15 mouse cellular contexts compared by ENCODE assay signal in genomic region chr3:100920611-100921140, GRCm38 (mm10). TPM values are rescaled to one million over a fixed set of nuclear protein-coding genes. Genes with fewer than 3 reads are reported as not detected.
A peak's percentile ranks its signal among the peaks of the same experiment; 100 is the strongest.
DNase-seq lines count a peak whose midpoint lies in the region; ATAC-seq and TF ChIP-seq lines count a peak whose summit lies in the region.
"Had no signal": no experiment of that assay in that cellular context is flagged by ENCODE, and none has a peak within 500 bp of the region (broad histone marks: within the 10 kb centered on the region; RNA-seq: fewer than 3 reads in every experiment).

No protein-coding gene starts in this region.

- no peaks in the 10 kb centered on the region for H3K36me3 ChIP-seq in erythroblast, embryonic 14.5 days (ENCODE audit: control insufficient read depth)
- H3K36me3 ChIP-seq in thymus, adult 2 months (ENCODE audit: control insufficient read depth, insufficient read depth, low read length), result no peaks in the 10 kb centered on the region
- no peaks in the 10 kb centered on the region for H3K36me3 ChIP-seq in liver, embryonic 14.5 days (replicated peaks; ENCODE audit: control insufficient read depth, insufficient read depth, low read depth)
- peaks cover 8% of the 10 kb centered on the region; the same call in 1 of the 2 replicates for H3K36me3 ChIP-seq in hindbrain, embryonic 10.5 days
- H3K36me3 ChIP-seq: lung, embryonic 15.5 days had no signal

- H3K4me2 ChIP-seq in liver, embryonic 14.5 days (ENCODE audit: low read depth), result peak overlapping the region; percentile 78

- H3K4me3 ChIP-seq in erythroblast, embryonic 14.5 days (replicated peaks), result peak overlapping the region; percentile 61
- H3K4me3 ChIP-seq in thymus, adult 2 months (ENCODE audit: control insufficient read depth, insufficient read depth, low read length), result peak overlapping the region; percentile 40
- H3K4me3 ChIP-seq in liver, embryonic 14.5 days (ENCODE audit: insufficient read depth in 1 of 2, low read depth in 2 of 2, low read length in 2 of 2), result peak overlapping the region in 1 of 2 experiments; percentile 76; a peak in 1 of 4 replicates
- H3K4me3 ChIP-seq in hindbrain, embryonic 10.5 days, result no peak overlapping the region

- no peak for TF ChIP-seq EP300 in liver, embryonic 14.5 days (IDR thresholded peaks at IDR 0.05; ENCODE audit: low read depth)

- TF ChIP-seq POLR2A in thymus, adult 2 months (IDR thresholded peaks at IDR 0.05; ENCODE audit: control insufficient read depth, extremely low read depth, insufficient read depth, low read length, poor library complexity), result no peak

- H3K4me1 ChIP-seq in erythroblast, embryonic 14.5 days (ENCODE audit: control insufficient read depth), result peaks cover 25% of the 10 kb centered on the region
- peaks cover 12% of the 10 kb centered on the region for H3K4me1 ChIP-seq in thymus, adult 2 months (replicated peaks; ENCODE audit: control insufficient read depth, insufficient read depth, low read length)
- H3K4me1 ChIP-seq in liver, embryonic 14.5 days (replicated peaks; ENCODE audit: control insufficient read depth in 2 of 2, insufficient read depth in 2 of 2, low read length in 1 of 2), result peaks cover 2 to 16% of the 10 kb centered on the region in 2 experiments
- H3K4me1 ChIP-seq in hindbrain, embryonic 10.5 days (replicated peaks), result peaks cover 39% of the 10 kb centered on the region

- no peak for DNase-seq in thymus, adult 2 months
- DNase-seq in thymus, postnatal 36 days, result no peak
- no peak for DNase-seq in liver, embryonic 14.5 days (ENCODE audit: low read depth in 3 of 3, low spot score in 3 of 3)
- DNase-seq in ovary, postnatal 14 days (ENCODE audit: low spot score), result no peak
- DNase-seq in hindbrain, embryonic 10.5 days (ENCODE audit: low spot score), result no peak
- DNase-seq in kidney, postnatal 36 days, result no peak
- DNase-seq: adrenal gland, postnatal 36 days; cerebellum, postnatal 36 days; gastrocnemius, postnatal 36 days; heart, postnatal 10 days; right cerebral cortex, postnatal 25 days had no signal

- H3K27me3 ChIP-seq in erythroblast, embryonic 14.5 days (ENCODE audit: control insufficient read depth), result peaks cover 7% of the 10 kb centered on the region
- H3K27me3 ChIP-seq in thymus, adult 2 months (ENCODE audit: control insufficient read depth, insufficient read depth, low read length), result no peaks in the 10 kb centered on the region
- H3K27me3 ChIP-seq in liver, embryonic 14.5 days (ENCODE audit: control insufficient read depth, insufficient read depth, low read length), result no peaks in the 10 kb centered on the region
- no peaks in the 10 kb centered on the region for H3K27me3 ChIP-seq in hindbrain, embryonic 10.5 days (ENCODE audit: insufficient read depth, poor library complexity, severe bottlenecking)
- H3K27me3 ChIP-seq: lung, embryonic 15.5 days had no signal

- ATAC-seq in erythroblast, adult 5-6 weeks (replicated peaks; ENCODE audit: low FRiP score, poor library complexity, severe bottlenecking), result no peak
- no peak for ATAC-seq in liver, embryonic 14.5 days (ENCODE audit: insufficient read depth)
- ATAC-seq: hindbrain, postnatal 0 days had no signal

- WGBS in thymus, adult 2 months, result 21% methylated on average over 9 of the region's 9 CpGs
- 59% methylated on average over 9 of the region's 9 CpGs for WGBS in liver, embryonic 14.5 days (ENCODE audit: insufficient replicate concordance)
- 82% methylated on average over 9 of the region's 9 CpGs for WGBS in hindbrain, embryonic 10.5 days

- TF ChIP-seq CTCF in thymus, adult 2 months (IDR thresholded peaks at IDR 0.05; ENCODE audit: borderline replicate concordance, control insufficient read depth, extremely low read depth, insufficient read depth, low read length, poor library complexity), result no peak
- no peak for TF ChIP-seq CTCF in liver, embryonic 14.5 days (IDR thresholded peaks at IDR 0.05; ENCODE audit: low read depth)

- no peaks in the 10 kb centered on the region for H3K9me3 ChIP-seq in erythroblast, embryonic 14.5 days (ENCODE audit: control insufficient read depth, low read length)
- no peaks in the 10 kb centered on the region for H3K9me3 ChIP-seq in liver, embryonic 14.5 days (ENCODE audit: control insufficient read depth, low read length)
- H3K9me3 ChIP-seq in hindbrain, embryonic 10.5 days, result no peaks in the 10 kb centered on the region
- H3K9me3 ChIP-seq: lung, embryonic 15.5 days had no signal

- no peak overlapping the region for H3K9ac ChIP-seq in liver, embryonic 14.5 days (replicated peaks)

- H3K27ac ChIP-seq in thymus, adult 2 months (ENCODE audit: control insufficient read depth, insufficient read depth, low read length), result no peak overlapping the region
- H3K27ac ChIP-seq in liver, embryonic 14.5 days, result no peak overlapping the region
- no peak overlapping the region for H3K27ac ChIP-seq in hindbrain, embryonic 10.5 days
- H3K27ac ChIP-seq: hindbrain, postnatal 0 days had no signal

RNA-seq across cellular contexts. Expression of gene Trim45, which starts 1.3 kb away (rescaled TPM):
- polyA plus RNA-seq in erythroblast, embryonic 14.5 days (2012), result 0.02 and 0.03 TPM in 2 replicates
- not detected in 2 replicates for total RNA-seq in erythroblast, adult 5-6 weeks (2015; ENCODE audit: low replicate concordance)
- total RNA-seq in erythroblast, adult 5-6 weeks (2017; ENCODE audit: low replicate concordance), result 3.2 and 3.9 TPM in 2 replicates
- 3.0 and 3.2 TPM in 2 replicates for polyA plus RNA-seq in thymus, adult 2 months (2012; rRNA removed)
- 0.79 and 0.88 TPM in 2 replicates for polyA plus RNA-seq in liver, embryonic 14.5 days (2012; rRNA removed)
- 0.43 and 0.56 TPM in 2 replicates for polyA plus RNA-seq in liver, embryonic 14.5 days (2014; fragmentation: Nextera tagmentation; extraction: Ambion mirVana)
- 5.0 and 7.9 TPM in 2 replicates for polyA plus RNA-seq in hindbrain, embryonic 10.5 days (2016; fragmentation: Nextera tagmentation; extraction: Ambion mirVana)

RNA-seq across cellular contexts. Expression of gene Ttf2, which starts 48.8 kb away (rescaled TPM):
- 0.18 and 0.26 TPM in 2 replicates for polyA plus RNA-seq in erythroblast, embryonic 14.5 days (2012)
- 5.8 and 9.4 TPM in 2 replicates for total RNA-seq in erythroblast, adult 5-6 weeks (2015; ENCODE audit: low replicate concordance)
- 12.4 and 14.2 TPM in 2 replicates for total RNA-seq in erythroblast, adult 5-6 weeks (2017; ENCODE audit: low replicate concordance)
- polyA plus RNA-seq in thymus, adult 2 months (2012; rRNA removed), result 9.4 and 13.1 TPM in 2 replicates
- polyA plus RNA-seq in liver, embryonic 14.5 days (2012; rRNA removed), result 4.3 and 6.8 TPM in 2 replicates
- polyA plus RNA-seq in liver, embryonic 14.5 days (2014; fragmentation: Nextera tagmentation; extraction: Ambion mirVana), result 6.8 and 7.0 TPM in 2 replicates
- polyA plus RNA-seq in hindbrain, embryonic 10.5 days (2016; fragmentation: Nextera tagmentation; extraction: Ambion mirVana), result 24.3 and 28.1 TPM in 2 replicates
